Mouse (Mus musculus) embryonic facial prominence, embryonic 15.5 days (tissue): ENCODE data around the gene Hdac7. TPM values are rescaled to one million over a fixed set of nuclear protein-coding genes. Genes with fewer than 3 reads are reported as not detected.
"Not testable (repeated sequence)": the region's sequence is repeated elsewhere in the genome, so short reads cannot be mapped to it uniquely, and the experiment has no call there.

Experiments
- ATAC-seq: fragments of 200-750 bp; cut with Nextera tagmentation; 2 replicates; pipeline ENCODE4 v1.8.0; 2017; ENCODE audit warnings: low read depth, moderate TSS enrichment; ENCODE audit not compliant: insufficient number of reproducible peaks, low FRiP score, low TSS enrichment
- H3K27ac ChIP-seq: fragments of 300-500 bp; sonication (generic); replicated peaks from 2 replicates; pipeline ENCODE4 v1.5.1; 2015; ENCODE audit warnings: mild to moderate bottlenecking, inconsistent platforms
- H3K27me3 ChIP-seq: fragments of 300-500 bp; sonication (generic); 2 replicates; pipeline ENCODE4 v1.6.1; 2015; ENCODE audit warnings: inconsistent platforms
- H3K36me3 ChIP-seq: fragments of 300-500 bp; sonication (generic); 2 replicates; pipeline ENCODE4 v1.6.1; 2015; ENCODE audit warnings: mild to moderate bottlenecking, inconsistent platforms
- H3K4me1 ChIP-seq: fragments of 300-500 bp; sonication (generic); 2 replicates; pipeline ENCODE4 v1.6.1; 2015; ENCODE audit warnings: inconsistent platforms
- H3K4me2 ChIP-seq: fragments of 300-500 bp; sonication (generic); replicated peaks from 2 replicates; pipeline ENCODE4 v1.6.1; 2015; ENCODE audit warnings: mild to moderate bottlenecking, inconsistent platforms
- H3K4me3 ChIP-seq: fragments of 300-500 bp; sonication (generic); replicated peaks from 2 replicates; pipeline ENCODE4 v1.5.1; 2015; ENCODE audit warnings: mild to moderate bottlenecking, inconsistent platforms
- H3K9ac ChIP-seq: fragments of 300-500 bp; sonication (generic); 2 replicates; pipeline ENCODE4 v1.6.1; 2015; ENCODE audit warnings: inconsistent platforms
- H3K9me3 ChIP-seq: fragments of 300-500 bp; sonication (generic); replicated peaks from 2 replicates; pipeline ENCODE4 v1.6.1; 2016; ENCODE audit warnings: inconsistent platforms
- WGBS: fragments of 180-500 bp; shearing (Covaris S2); methylation state at CpG from one replicate; pipeline ENCODE4 v1.1.7; 2015; 5-methylcytosine and 5-hydroxymethylcytosine counted together
- polyA plus RNA-seq: library from polyadenylated mRNA; unstranded; fragments of >200 nt; fragmentation: Nextera tagmentation; extraction: Ambion mirVana; gene quantifications from 2 replicates; pipeline ENCODE4 v1.2.1, GENCODE M21; 2015

Hdac7 gene
- polyA plus RNA-seq, 1 experiment from 2014 or later, result 37.9 TPM

DNA sequence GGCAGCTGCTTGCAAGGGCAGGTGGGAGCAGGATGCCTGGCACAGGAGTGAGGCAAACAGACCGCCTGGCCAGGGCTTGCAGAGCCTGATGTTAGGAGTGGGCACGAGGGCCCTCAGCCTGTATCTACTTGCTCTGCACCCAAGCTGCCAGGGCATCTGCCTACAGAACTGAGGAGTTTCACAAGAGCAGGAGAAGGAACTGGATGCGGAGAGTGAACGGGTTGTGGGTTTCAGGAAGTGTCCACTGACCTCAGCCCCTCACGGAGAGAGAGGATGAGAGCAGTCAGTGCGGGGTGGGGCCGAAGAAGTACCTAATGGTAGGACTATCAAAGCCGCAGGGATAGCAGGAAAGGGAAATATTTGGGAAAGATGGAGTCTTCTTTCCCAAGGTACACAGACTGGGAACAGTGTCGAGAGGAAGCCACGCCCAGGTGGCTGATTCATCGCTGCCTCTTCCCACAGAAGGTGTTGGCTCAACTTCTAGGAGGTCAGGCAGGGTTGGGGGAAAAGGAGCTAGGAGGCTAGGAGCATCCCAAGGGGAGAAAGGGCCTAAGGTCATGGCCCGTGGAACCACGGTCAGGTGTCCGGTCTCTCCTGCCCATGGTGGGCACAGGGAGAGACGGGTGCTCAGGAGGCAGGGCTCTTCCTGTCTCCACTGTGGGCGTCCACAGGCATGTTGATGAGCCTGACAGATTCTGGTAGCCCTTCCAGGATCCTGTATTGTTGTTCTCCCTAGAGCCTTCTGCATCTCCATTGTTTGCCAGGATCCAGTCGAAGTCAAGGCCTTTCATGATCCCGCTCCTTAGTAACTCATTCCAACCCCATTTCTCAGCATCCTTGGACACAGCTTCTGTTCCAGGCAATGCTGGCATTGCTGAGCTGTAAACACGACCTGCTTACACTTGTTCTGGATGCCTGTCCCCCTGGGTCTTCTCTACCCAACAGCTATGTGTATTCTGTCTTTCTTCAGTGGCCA lies 27.0 kb upstream of the Hdac7 start:
- Histone ChIP-seq H3K4me3 (no peak overlapping the region), H3K4me1 (peaks cover 7% of the 10 kb centered on the region; the same call in 1 of the 2 replicates), H3K36me3 (0 out of 2 replicates have a peak, but pooled peaks cover 4% of the 10 kb centered on the region), H3K9me3 (no peaks in the 10 kb centered on the region), H3K9ac (no peak overlapping the region), H3K4me2 (no peak overlapping the region), H3K27me3 (no peaks in the 10 kb centered on the region), H3K27ac (no peak overlapping the region)
- WGBS, result 81% methylated on average over 19 of the region's 19 CpGs
- no peak for ATAC-seq

DNA sequence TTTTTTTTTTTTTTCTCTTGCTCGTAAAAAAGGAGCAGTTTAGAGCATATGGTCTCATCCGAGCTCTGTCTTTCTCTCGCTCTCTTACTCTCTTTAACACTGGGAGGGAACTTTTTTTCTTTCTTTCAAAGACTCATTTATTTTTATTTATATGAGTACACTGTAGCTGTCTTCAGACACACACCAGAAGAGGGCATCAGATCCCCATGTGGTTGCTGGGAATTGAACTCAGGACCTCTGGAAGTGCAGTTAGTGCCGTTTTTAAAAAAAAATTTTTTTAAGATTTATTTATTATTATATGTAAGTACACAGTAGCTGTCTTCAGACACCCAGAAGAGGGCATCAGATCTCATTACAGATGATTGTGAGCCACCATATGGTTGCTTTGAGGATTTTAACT lies 25.8 kb upstream of the Hdac7 start:
- H3K36me3 ChIP-seq, H3K4me1 ChIP-seq, H3K27me3 ChIP-seq, H3K9me3 ChIP-seq, ATAC-seq, H3K4me3 ChIP-seq, H3K27ac ChIP-seq, H3K9ac ChIP-seq, H3K4me2 ChIP-seq: not testable (repeated sequence)
- WGBS, result 74% methylated on average over 4 of the region's 4 CpGs

GRCm38 (mm10) chr15:97868985-97869384 lies 24.7 kb upstream of the Hdac7 start:
- ATAC-seq, result no peak
- no peaks in the 10 kb centered on the region for H3K9me3 ChIP-seq
- H3K4me1 ChIP-seq, result no peaks in the 10 kb centered on the region
- no peaks in the 10 kb centered on the region for H3K27me3 ChIP-seq
- 0 out of 2 replicates have a peak, but pooled peaks cover 4% of the 10 kb centered on the region for H3K36me3 ChIP-seq
- no peak overlapping the region for H3K4me3 ChIP-seq
- 70% methylated on average over 6 of the region's 6 CpGs for WGBS
- H3K27ac ChIP-seq, result no peak overlapping the region
- no peak overlapping the region for H3K4me2 ChIP-seq
- no peak overlapping the region for H3K9ac ChIP-seq

DNA sequence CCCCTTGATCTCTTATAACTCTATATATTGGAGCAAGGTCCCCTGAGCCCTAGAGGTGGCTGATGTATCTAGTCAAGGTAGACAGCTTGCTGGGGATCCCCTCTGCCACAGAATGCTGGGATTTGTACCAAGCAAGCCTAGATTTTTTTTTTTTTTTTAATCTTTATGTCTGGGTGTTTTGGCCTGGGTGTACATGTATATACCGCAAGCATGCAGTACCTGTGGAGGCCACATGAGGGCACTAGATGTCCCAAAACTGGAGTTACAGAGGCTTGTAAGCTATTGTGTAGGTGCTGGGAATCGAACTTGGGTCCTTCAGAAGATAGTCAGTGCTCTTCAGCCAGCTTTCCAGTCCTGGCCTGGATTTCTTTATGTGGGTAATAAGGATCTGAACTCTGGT lies 21.7 kb upstream of the Hdac7 start:
- H3K4me1 ChIP-seq, result peaks cover 5% of the 10 kb centered on the region; the same call in 1 of the 2 replicates
- H3K9me3 ChIP-seq, result no peaks in the 10 kb centered on the region
- no peaks in the 10 kb centered on the region for H3K27me3 ChIP-seq
- no peak overlapping the region for H3K4me3 ChIP-seq
- H3K4me2 ChIP-seq, result no peak overlapping the region
- no peak overlapping the region for H3K9ac ChIP-seq
- WGBS, result 96% methylated on average over 2 of the region's 2 CpGs
- ATAC-seq, result no peak
- 0 out of 2 replicates have a peak, but pooled peaks cover 4% of the 10 kb centered on the region for H3K36me3 ChIP-seq
- no peak overlapping the region for H3K27ac ChIP-seq

- no peaks in the 10 kb centered on the region for H3K27me3 ChIP-seq
- H3K36me3 ChIP-seq, result 0 out of 2 replicates have a peak, but pooled peaks cover 4% of the 10 kb centered on the region
- H3K27ac ChIP-seq, result no peak overlapping the region
- H3K4me3 ChIP-seq, result no peak overlapping the region
- 59% methylated on average over 6 of the region's 6 CpGs for WGBS
- ATAC-seq, result no peak
- H3K4me2 ChIP-seq, result no peak overlapping the region
- H3K9ac ChIP-seq, result no peak overlapping the region
- peaks cover 5% of the 10 kb centered on the region; the same call in 1 of the 2 replicates for H3K4me1 ChIP-seq
- H3K9me3 ChIP-seq, result no peaks in the 10 kb centered on the region
Observed at GRCm38 (mm10) chr15:97865175-97865574, 20.9 kb upstream of the Hdac7 start.

DNA sequence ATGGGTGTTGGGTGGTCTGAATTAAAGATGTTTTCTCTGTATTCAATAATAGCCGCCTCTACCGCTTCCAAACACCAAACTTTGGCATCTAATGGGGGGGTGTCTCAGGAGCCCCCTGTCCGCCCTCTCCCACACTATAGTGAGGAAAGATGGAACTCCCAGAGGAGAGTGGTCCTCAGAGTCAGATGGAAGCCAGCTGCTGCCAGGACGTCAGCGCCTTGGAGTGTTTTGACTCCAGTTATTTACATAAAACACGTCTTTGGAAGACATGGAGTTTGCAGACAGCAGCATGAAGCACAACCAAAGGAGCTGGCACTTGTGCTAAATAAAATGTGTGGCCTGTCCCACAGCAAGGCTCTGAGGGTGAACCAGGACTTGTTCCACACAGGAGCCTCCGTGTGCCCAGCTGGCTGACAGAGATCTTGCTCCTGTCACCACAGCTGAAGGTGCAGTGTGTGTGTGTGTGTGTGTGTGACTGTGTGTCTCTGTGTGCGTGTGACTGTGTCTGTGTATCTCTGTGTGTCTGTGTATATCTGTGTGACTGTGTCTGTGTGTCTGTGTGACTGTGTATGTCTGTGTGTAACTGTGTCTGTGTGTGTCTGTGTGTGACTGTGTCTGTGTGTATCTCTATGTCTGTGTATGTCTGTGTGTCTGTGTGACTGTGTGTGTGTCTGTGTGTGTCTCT lies 20.2 kb upstream of the Hdac7 start:
- WGBS, result 46% methylated on average over 8 of the region's 8 CpGs
- Histone ChIP-seq H3K27me3 (no peaks in the 10 kb centered on the region), H3K4me2 (no peak overlapping the region), H3K4me3 (no peak overlapping the region), H3K4me1 (peaks cover 5% of the 10 kb centered on the region; the same call in 1 of the 2 replicates), H3K27ac (no peak overlapping the region), H3K36me3 (0 out of 2 replicates have a peak, but pooled peaks cover 4% of the 10 kb centered on the region), H3K9me3 (no peaks in the 10 kb centered on the region), H3K9ac (no peak overlapping the region)
- ATAC-seq, result no peak

GRCm38 (mm10) chr15:97863494-97863881 lies 19.2 kb upstream of the Hdac7 start:
- Histone ChIP-seq H3K9ac (no peak overlapping the region), H3K4me3 (no peak overlapping the region), H3K27ac (no peak overlapping the region), H3K4me2 (0 out of 2 replicates have a peak overlapping the region, but pooled peaks have one; percentile 12), H3K36me3 (0 out of 2 replicates have a peak, but pooled peaks cover 4% of the 10 kb centered on the region), H3K27me3 (no peaks in the 10 kb centered on the region), H3K9me3 (no peaks in the 10 kb centered on the region), H3K4me1 (peaks cover 5% of the 10 kb centered on the region; the same call in 1 of the 2 replicates)
- ATAC-seq, result no peak
- 70% methylated on average over 18 of the region's 18 CpGs for WGBS

- Histone ChIP-seq H3K9ac (no peak overlapping the region), H3K4me2 (no peak overlapping the region), H3K36me3 (0 out of 2 replicates have a peak, but pooled peaks cover 4% of the 10 kb centered on the region), H3K4me3 (no peak overlapping the region), H3K27me3 (no peaks in the 10 kb centered on the region), H3K4me1 (peaks cover 5% of the 10 kb centered on the region; the same call in 1 of the 2 replicates), H3K27ac (no peak overlapping the region), H3K9me3 (no peaks in the 10 kb centered on the region)
- no peak for ATAC-seq
- 44% methylated on average over 14 of the region's 14 CpGs for WGBS
Observed at GRCm38 (mm10) chr15:97862881-97863493, 18.7 kb upstream of the Hdac7 start.

GRCm38 (mm10) chr15:97860353-97860752 lies 16.1 kb upstream of the Hdac7 start:
- H3K4me2 ChIP-seq, result no peak overlapping the region
- H3K4me3 ChIP-seq, result no peak overlapping the region
- H3K27ac ChIP-seq, result no peak overlapping the region
- no peaks in the 10 kb centered on the region for H3K36me3 ChIP-seq
- H3K9me3 ChIP-seq, result no peaks in the 10 kb centered on the region
- ATAC-seq, result no peak
- H3K4me1 ChIP-seq, result peaks cover 5% of the 10 kb centered on the region; the same call in 1 of the 2 replicates
- WGBS, result 80% methylated on average over 3 of the region's 3 CpGs
- H3K27me3 ChIP-seq, result no peaks in the 10 kb centered on the region
- no peak overlapping the region for H3K9ac ChIP-seq

GRCm38 (mm10) chr15:97858431-97858830 lies 14.1 kb upstream of the Hdac7 start:
- Histone ChIP-seq H3K4me2 (no peak overlapping the region), H3K36me3 (no peaks in the 10 kb centered on the region), H3K27me3 (no peaks in the 10 kb centered on the region), H3K27ac (no peak overlapping the region), H3K9ac (no peak overlapping the region), H3K4me1 (0 out of 2 replicates have a peak, but pooled peaks cover 2% of the 10 kb centered on the region), H3K9me3 (no peaks in the 10 kb centered on the region), H3K4me3 (no peak overlapping the region)
- 79% methylated on average over 4 of the region's 4 CpGs for WGBS
- ATAC-seq, result no peak

GRCm38 (mm10) chr15:97854551-97854950 lies 10.2 kb upstream of the Hdac7 start:
- Histone ChIP-seq H3K27ac (no peak overlapping the region), H3K4me3 (no peak overlapping the region), H3K9ac (no peak overlapping the region), H3K9me3 (no peaks in the 10 kb centered on the region), H3K4me1 (no peaks in the 10 kb centered on the region), H3K36me3 (no peaks in the 10 kb centered on the region), H3K27me3 (no peaks in the 10 kb centered on the region), H3K4me2 (no peak overlapping the region)
- no peak for ATAC-seq
- 64% methylated on average over 6 of the region's 6 CpGs for WGBS
